Mouse (Mus musculus) forebrain, postnatal 0 days (tissue): ENCODE measurements around the gene Fzd10. TPM values are rescaled to one million over a fixed set of nuclear protein-coding genes. Genes with fewer than 3 reads are reported as not detected.

Experiments used
- ATAC-seq: fragments of 200-750 bp; cut with Nextera tagmentation; 2 replicates; pipeline ENCODE4 v1.8.0; 2017; ENCODE audit warnings: mild to moderate bottlenecking, moderate library complexity
- DNase-seq: peaks from one replicate; pipeline ENCODE4 v3.0.0-alpha.2; 2015
- H3K27ac ChIP-seq: fragments of 300-500 bp; sonication (generic); 2 replicates; pipeline ENCODE4 v1.5.1; 2014; ENCODE audit warnings: low read depth, mild to moderate bottlenecking, antibody characterized with exemption, low read length, moderate library complexity, mixed read lengths
- H3K27me3 ChIP-seq: fragments of 300-500 bp; sonication (generic); 2 replicates; pipeline ENCODE4 v1.6.1; 2014; ENCODE audit warnings: mild to moderate bottlenecking, low read length, mixed read lengths; ENCODE audit not compliant: insufficient read depth
- H3K36me3 ChIP-seq: fragments of 300-500 bp; sonication (generic); 2 replicates; pipeline ENCODE4 v1.6.1; 2014; ENCODE audit warnings: mild to moderate bottlenecking, moderate library complexity; ENCODE audit not compliant: insufficient read depth
- H3K4me1 ChIP-seq: fragments of 300-500 bp; sonication (generic); 2 replicates; pipeline ENCODE4 v1.6.1; 2014; ENCODE audit warnings: antibody characterized with exemption; ENCODE audit not compliant: insufficient read depth
- H3K4me2 ChIP-seq: fragments of 300-500 bp; sonication (generic); 2 replicates; pipeline ENCODE4 v1.6.1; 2014; ENCODE audit warnings: low read depth, mild to moderate bottlenecking, moderate library complexity
- H3K4me3 ChIP-seq: fragments of 300-500 bp; sonication (generic); 2 replicates; pipeline ENCODE4 v1.5.1; 2014; ENCODE audit warnings: low read depth, low read length, mixed read lengths
- H3K9ac ChIP-seq: fragments of 300-500 bp; sonication (generic); 2 replicates; pipeline ENCODE4 v1.6.1; 2014; ENCODE audit warnings: mild to moderate bottlenecking
- H3K9me3 ChIP-seq: fragments of 300-500 bp; sonication (generic); 2 replicates; pipeline ENCODE4 v1.6.1; 2016; ENCODE audit warnings: low read length
- CTCF ChIP-seq: sonication (generic); IDR thresholded peaks from 2 replicates; pipeline ENCODE4 v1.5.1; 2016; ENCODE audit warnings: antibody characterized with exemption, control low read depth, low read depth
- WGBS: fragments of 180-500 bp; shearing (Covaris S2); extraction: QIAGEN DNeasy Blood & Tissue Kit; methylation state at CpG from one replicate; pipeline ENCODE4 v1.1.7; 2014; 5-methylcytosine and 5-hydroxymethylcytosine counted together
- polyA plus RNA-seq: library from polyadenylated mRNA; unstranded; fragments of >200 nt; fragmentation: Nextera tagmentation; extraction: Ambion mirVana; gene quantifications from 2 replicates; pipeline ENCODE4 v1.2.1, GENCODE M21; 2015
- total RNA-seq: library from RNA; depleted of rRNA; stranded (reverse); fragments of >200 nt; gene quantifications from 2 replicates; pipeline ENCODE4 v1.2.3, GENCODE M21; 2014

The Fzd10 gene
- total and polyA plus RNA-seq, 2 experiments from 2014 or later: 2.2 to 9.2 TPM

GRCm38 (mm10) chr5:128627763-128628162, 27.1 kb downstream of the Fzd10 start:
- no peak overlapping the region for H3K27ac ChIP-seq
- TF ChIP-seq CTCF: no peak
- ATAC-seq (no peak), DNase-seq (no peak)
- no peak overlapping the region for H3K4me2 ChIP-seq
- no peak overlapping the region for H3K9ac ChIP-seq
- H3K27me3 ChIP-seq: no peaks in the 10 kb centered on the region
- H3K9me3 ChIP-seq: no peaks in the 10 kb centered on the region
- H3K4me1 ChIP-seq: no peaks in the 10 kb centered on the region
- 59% methylated on average over 5 of the region's 5 CpGs for WGBS
- no peak overlapping the region for H3K4me3 ChIP-seq
- H3K36me3 ChIP-seq: no peaks in the 10 kb centered on the region

GRCm38 (mm10) chr5:128636648-128637047, 36.0 kb downstream of the Fzd10 start:
- H3K27ac ChIP-seq: no peak overlapping the region
- no peaks in the 10 kb centered on the region for H3K4me1 ChIP-seq
- ATAC-seq: no peak
- no peaks in the 10 kb centered on the region for H3K27me3 ChIP-seq
- WGBS: 86% methylated on average over 9 of the region's 9 CpGs
- no peak overlapping the region for H3K4me2 ChIP-seq
- H3K9ac ChIP-seq: no peak overlapping the region
- no peaks in the 10 kb centered on the region for H3K36me3 ChIP-seq
- no peak for DNase-seq
- no peaks in the 10 kb centered on the region for H3K9me3 ChIP-seq
- no peak overlapping the region for H3K4me3 ChIP-seq
- TF ChIP-seq CTCF: no peak

GRCm38 (mm10) chr5:128637071-128638015, 36.7 kb downstream of the Fzd10 start:
- H3K4me2 ChIP-seq: no peak overlapping the region
- whole genome bisulfite sequencing: 88% methylated on average over 26 of the region's 26 CpGs
- ATAC-seq (no peak), DNase-seq (no peak)
- peak; percentile 16; the same call in 1 of the 2 replicates for TF ChIP-seq CTCF
- no peaks in the 10 kb centered on the region for H3K4me1 ChIP-seq
- no peaks in the 10 kb centered on the region for H3K27me3 ChIP-seq
- H3K9ac ChIP-seq: no peak overlapping the region
- no peak overlapping the region for H3K27ac ChIP-seq
- H3K4me3 ChIP-seq: no peak overlapping the region
- no peaks in the 10 kb centered on the region for H3K9me3 ChIP-seq
- H3K36me3 ChIP-seq: no peaks in the 10 kb centered on the region

GRCm38 (mm10) chr5:128638716-128639115, 38.1 kb downstream of the Fzd10 start:
- H3K36me3 ChIP-seq: no peaks in the 10 kb centered on the region
- no peak for ATAC-seq
- H3K4me2 ChIP-seq: no peak overlapping the region
- H3K9ac ChIP-seq: no peak overlapping the region
- H3K27ac ChIP-seq: no peak overlapping the region
- H3K4me1 ChIP-seq: no peaks in the 10 kb centered on the region
- H3K4me3 ChIP-seq: no peak overlapping the region
- TF ChIP-seq CTCF: no peak
- H3K9me3 ChIP-seq: no peaks in the 10 kb centered on the region
- no peak for DNase-seq
- WGBS: 77% methylated on average over 9 of the region's 9 CpGs
- no peaks in the 10 kb centered on the region for H3K27me3 ChIP-seq

GRCm38 (mm10) chr5:128643065-128643464, 42.4 kb downstream of the Fzd10 start:
- ATAC-seq: no peak
- Histone ChIP-seq H3K4me3 (no peak overlapping the region), H3K4me1 (no peaks in the 10 kb centered on the region), H3K9me3 (no peaks in the 10 kb centered on the region), H3K36me3 (no peaks in the 10 kb centered on the region), H3K27ac (no peak overlapping the region), H3K27me3 (no peaks in the 10 kb centered on the region), H3K4me2 (no peak overlapping the region), H3K9ac (no peak overlapping the region)
- WGBS: 45% methylated on average over 4 of the region's 4 CpGs
- TF ChIP-seq CTCF: no peak
- no peak for DNase-seq

GRCm38 (mm10) chr5:128645720-128646119, 45.1 kb downstream of the Fzd10 start:
- Histone ChIP-seq H3K27ac (no peak overlapping the region), H3K9ac (no peak overlapping the region), H3K9me3 (no peaks in the 10 kb centered on the region), H3K27me3 (no peaks in the 10 kb centered on the region), H3K4me1 (no peaks in the 10 kb centered on the region), H3K36me3 (no peaks in the 10 kb centered on the region), H3K4me2 (no peak overlapping the region), H3K4me3 (no peak overlapping the region)
- TF ChIP-seq CTCF: no peak
- ATAC-seq: no peak
- DNase-seq: no peak
- WGBS: 73% methylated on average over 8 of the region's 8 CpGs

- DNase-seq (no peak), ATAC-seq (no peak)
- no peaks in the 10 kb centered on the region for H3K27me3 ChIP-seq
- H3K36me3 ChIP-seq: no peaks in the 10 kb centered on the region
- H3K9me3 ChIP-seq: no peaks in the 10 kb centered on the region
- 84% methylated on average over 5 of the region's 5 CpGs for WGBS
- no peak overlapping the region for H3K4me3 ChIP-seq
- no peak overlapping the region for H3K27ac ChIP-seq
- no peak overlapping the region for H3K9ac ChIP-seq
- H3K4me1 ChIP-seq: no peaks in the 10 kb centered on the region
- no peak overlapping the region for H3K4me2 ChIP-seq
- TF ChIP-seq CTCF: no peak
These were observed 45.6 kb downstream of the Fzd10 start for GRCm38 (mm10) chr5:128646286-128646685.
